Mouse (Mus musculus): ENCODE results near the gene Brd4. TPM values are rescaled to one million over a fixed set of nuclear protein-coding genes. Genes with fewer than 3 reads are reported as not detected.

Gene Brd4
- polyA plus RNA-seq, 1 experiment from 2014 or later: 84.5 TPM

GRCm38 (mm10) chr17:32317032-32317431 lies 32.5 kb upstream of the Brd4 start:
- no peak overlapping the region for H3K27ac ChIP-seq (ENCODE audit: low read length)
- H3K9me3 ChIP-seq (ENCODE audit: low read length): no peaks in the 10 kb centered on the region
- H3K27me3 ChIP-seq (ENCODE audit: insufficient read depth, low read length): no peaks in the 10 kb centered on the region
- peaks cover 56% of the 10 kb centered on the region for H3K36me3 ChIP-seq (ENCODE audit: insufficient read depth, low read length)
- WGBS: 95% methylated on average over 8 of the region's 8 CpGs
- ATAC-seq (ENCODE audit: low FRiP score, low TSS enrichment): no peak
- H3K4me3 ChIP-seq (ENCODE audit: low read length): no peak overlapping the region
- peaks cover 9% of the 10 kb centered on the region for H3K4me1 ChIP-seq (ENCODE audit: insufficient read depth, low read length)
- H3K4me2 ChIP-seq (replicated peaks; ENCODE audit: low read depth, low read length): no peak overlapping the region
- no peak overlapping the region for H3K9ac ChIP-seq (replicated peaks; ENCODE audit: low read length)

- ATAC-seq (ENCODE audit: low FRiP score, low TSS enrichment): no peak
- H3K27ac ChIP-seq (ENCODE audit: low read length): no peak overlapping the region
- no peak overlapping the region for H3K9ac ChIP-seq (replicated peaks; ENCODE audit: low read length)
- H3K4me1 ChIP-seq (ENCODE audit: insufficient read depth, low read length): peaks cover 6% of the 10 kb centered on the region
- 89% methylated on average over 5 of the region's 5 CpGs for WGBS
- H3K9me3 ChIP-seq (ENCODE audit: low read length): no peaks in the 10 kb centered on the region
- peaks cover 70% of the 10 kb centered on the region for H3K36me3 ChIP-seq (ENCODE audit: insufficient read depth, low read length)
- H3K4me3 ChIP-seq (ENCODE audit: low read length): no peak overlapping the region
- no peaks in the 10 kb centered on the region for H3K27me3 ChIP-seq (ENCODE audit: insufficient read depth, low read length)
- H3K4me2 ChIP-seq (replicated peaks; ENCODE audit: low read depth, low read length): no peak overlapping the region
Observed at GRCm38 (mm10) chr17:32315560-32315959, 31.0 kb upstream of the Brd4 start.

- no peak for ATAC-seq (ENCODE audit: low FRiP score, low TSS enrichment)
- Histone ChIP-seq H3K36me3 (ENCODE audit: insufficient read depth, low read length) (peaks cover 86% of the 10 kb centered on the region), H3K4me1 (ENCODE audit: insufficient read depth, low read length) (peaks cover under 1% of the 10 kb centered on the region), H3K4me3 (ENCODE audit: low read length) (no peak overlapping the region), H3K9ac (replicated peaks; ENCODE audit: low read length) (no peak overlapping the region), H3K4me2 (replicated peaks; ENCODE audit: low read depth, low read length) (no peak overlapping the region), H3K9me3 (ENCODE audit: low read length) (no peaks in the 10 kb centered on the region), H3K27me3 (ENCODE audit: insufficient read depth, low read length) (no peaks in the 10 kb centered on the region), H3K27ac (ENCODE audit: low read length) (no peak overlapping the region)
- 86% methylated on average over 5 of the region's 5 CpGs for WGBS
Observed at GRCm38 (mm10) chr17:32313892-32314291, 29.4 kb upstream of the Brd4 start.

- H3K4me3 ChIP-seq (ENCODE audit: low read length): no peak overlapping the region
- H3K4me2 ChIP-seq (replicated peaks; ENCODE audit: low read depth, low read length): no peak overlapping the region
- 94% methylated on average over 8 of the region's 8 CpGs for WGBS
- no peak overlapping the region for H3K9ac ChIP-seq (replicated peaks; ENCODE audit: low read length)
- H3K4me1 ChIP-seq (ENCODE audit: insufficient read depth, low read length): no peaks in the 10 kb centered on the region
- peaks cover 95% of the 10 kb centered on the region for H3K36me3 ChIP-seq (ENCODE audit: insufficient read depth, low read length)
- no peaks in the 10 kb centered on the region for H3K27me3 ChIP-seq (ENCODE audit: insufficient read depth, low read length)
- H3K9me3 ChIP-seq (ENCODE audit: low read length): no peaks in the 10 kb centered on the region
- H3K27ac ChIP-seq (ENCODE audit: low read length): no peak overlapping the region
- no peak for ATAC-seq (ENCODE audit: low FRiP score, low TSS enrichment)
Observed at GRCm38 (mm10) chr17:32312801-32313200, 28.3 kb upstream of the Brd4 start.

GRCm38 (mm10) chr17:32307963-32308362 lies 23.4 kb upstream of the Brd4 start:
- Histone ChIP-seq H3K27ac (ENCODE audit: low read length) (no peak overlapping the region), H3K9ac (replicated peaks; ENCODE audit: low read length) (no peak overlapping the region), H3K4me1 (ENCODE audit: insufficient read depth, low read length) (no peaks in the 10 kb centered on the region), H3K27me3 (ENCODE audit: insufficient read depth, low read length) (no peaks in the 10 kb centered on the region), H3K9me3 (ENCODE audit: low read length) (no peaks in the 10 kb centered on the region), H3K4me2 (replicated peaks; ENCODE audit: low read depth, low read length) (no peak overlapping the region), H3K4me3 (ENCODE audit: low read length) (no peak overlapping the region), H3K36me3 (ENCODE audit: insufficient read depth, low read length) (peaks cover 94% of the 10 kb centered on the region)
- 88% methylated on average over 4 of the region's 4 CpGs for WGBS
- ATAC-seq (ENCODE audit: low FRiP score, low TSS enrichment): no peak

GRCm38 (mm10) chr17:32298125-32298524 lies 13.6 kb upstream of the Brd4 start:
- H3K27ac ChIP-seq (ENCODE audit: low read length): no peak overlapping the region
- H3K27me3 ChIP-seq (ENCODE audit: insufficient read depth, low read length): no peaks in the 10 kb centered on the region
- 86% methylated on average over 1 of the region's 1 CpGs for WGBS
- no peak overlapping the region for H3K4me3 ChIP-seq (ENCODE audit: low read length)
- H3K36me3 ChIP-seq (ENCODE audit: insufficient read depth, low read length): peaks cover 2% of the 10 kb centered on the region; the same call in 1 of the 2 replicates
- no peak for ATAC-seq (ENCODE audit: low FRiP score, low TSS enrichment)
- no peak overlapping the region for H3K9ac ChIP-seq (replicated peaks; ENCODE audit: low read length)
- no peaks in the 10 kb centered on the region for H3K4me1 ChIP-seq (ENCODE audit: insufficient read depth, low read length)
- H3K4me2 ChIP-seq (replicated peaks; ENCODE audit: low read depth, low read length): no peak overlapping the region
- no peaks in the 10 kb centered on the region for H3K9me3 ChIP-seq (ENCODE audit: low read length)

- WGBS: 87% methylated on average over 2 of the region's 2 CpGs
- H3K4me3 ChIP-seq (ENCODE audit: low read length): no peak overlapping the region
Observed at GRCm38 (mm10) chr17:32295901-32296300, 11.4 kb upstream of the Brd4 start.

GRCm38 (mm10) chr17:32295160-32295559 lies 10.6 kb upstream of the Brd4 start:
- Histone ChIP-seq H3K9me3 (ENCODE audit: low read length) (no peaks in the 10 kb centered on the region), H3K4me1 (ENCODE audit: insufficient read depth, low read length) (no peaks in the 10 kb centered on the region), H3K4me3 (ENCODE audit: low read length) (no peak overlapping the region), H3K9ac (replicated peaks; ENCODE audit: low read length) (no peak overlapping the region), H3K36me3 (ENCODE audit: insufficient read depth, low read length) (no peaks in the 10 kb centered on the region), H3K27ac (ENCODE audit: low read length) (no peak overlapping the region), H3K4me2 (replicated peaks; ENCODE audit: low read depth, low read length) (no peak overlapping the region), H3K27me3 (ENCODE audit: insufficient read depth, low read length) (no peaks in the 10 kb centered on the region)
- no peak for ATAC-seq (ENCODE audit: low FRiP score, low TSS enrichment)
- 77% methylated on average over 4 of the region's 4 CpGs for WGBS

More at GRCm38 (mm10) chr17:32295901-32296300, 11.4 kb upstream of the Brd4 start:
- H3K9me3 ChIP-seq (ENCODE audit: low read length): no peaks in the 10 kb centered on the region
- H3K27ac ChIP-seq (ENCODE audit: low read length): no peak overlapping the region
- ATAC-seq (ENCODE audit: low FRiP score, low TSS enrichment): no peak
- no peaks in the 10 kb centered on the region for H3K4me1 ChIP-seq (ENCODE audit: insufficient read depth, low read length)
- H3K36me3 ChIP-seq (ENCODE audit: insufficient read depth, low read length): no peaks in the 10 kb centered on the region
- no peaks in the 10 kb centered on the region for H3K27me3 ChIP-seq (ENCODE audit: insufficient read depth, low read length)
- H3K9ac ChIP-seq (replicated peaks; ENCODE audit: low read length): no peak overlapping the region
- H3K4me2 ChIP-seq (replicated peaks; ENCODE audit: low read depth, low read length): no peak overlapping the region

- Histone ChIP-seq H3K27me3 (ENCODE audit: insufficient read depth, low read length) (no peaks in the 10 kb centered on the region), H3K9me3 (ENCODE audit: low read length) (no peaks in the 10 kb centered on the region), H3K9ac (replicated peaks; ENCODE audit: low read length) (peak overlapping the region; percentile 99), H3K27ac (ENCODE audit: low read length) (peak overlapping the region; percentile 99), H3K4me2 (replicated peaks; ENCODE audit: low read depth, low read length) (peak overlapping the region; percentile 57), H3K36me3 (ENCODE audit: insufficient read depth, low read length) (no peaks in the 10 kb centered on the region), H3K4me3 (ENCODE audit: low read length) (peak overlapping the region; percentile 75), H3K4me1 (ENCODE audit: insufficient read depth, low read length) (peaks cover 28% of the 10 kb centered on the region)
- no peak for ATAC-seq (ENCODE audit: low FRiP score, low TSS enrichment)
- WGBS: 53% methylated on average over 6 of the region's 6 CpGs
Observed at GRCm38 (mm10) chr17:32285138-32285670, 682 bp upstream of the Brd4 start.

- 0% methylated on average over 38 of the region's 41 CpGs for WGBS
- Histone ChIP-seq H3K4me2 (replicated peaks; ENCODE audit: low read depth, low read length) (peak overlapping the region; percentile 57), H3K36me3 (ENCODE audit: insufficient read depth, low read length) (no peaks in the 10 kb centered on the region), H3K9me3 (ENCODE audit: low read length) (no peaks in the 10 kb centered on the region), H3K27me3 (ENCODE audit: insufficient read depth, low read length) (no peaks in the 10 kb centered on the region), H3K4me1 (ENCODE audit: insufficient read depth, low read length) (peaks cover 28% of the 10 kb centered on the region), H3K27ac (ENCODE audit: low read length) (peak overlapping the region; percentile 99), H3K9ac (replicated peaks; ENCODE audit: low read length) (peak overlapping the region; percentile 99), H3K4me3 (ENCODE audit: low read length) (peak overlapping the region; percentile 75)
- ATAC-seq (ENCODE audit: low FRiP score, low TSS enrichment): peak; percentile 71
Observed at GRCm38 (mm10) chr17:32283771-32284221, 726 bp downstream of the Brd4 start.

Data from kidney, embryonic 16.5 days (tissue).